Mouse (Mus musculus) left cerebral cortex, adult 11 months (tissue): ENCODE results near the gene Zfp993.
"Not testable (repeated sequence)": the region's sequence is repeated elsewhere in the genome, so short reads cannot be mapped to it uniquely, and the experiment has no call there.

Experiments used
- DNase-seq: peaks from one replicate; pipeline ENCODE4 v3.0.0; 2022; ENCODE audit warnings: low spot score

Gene Zfp993

DNA sequence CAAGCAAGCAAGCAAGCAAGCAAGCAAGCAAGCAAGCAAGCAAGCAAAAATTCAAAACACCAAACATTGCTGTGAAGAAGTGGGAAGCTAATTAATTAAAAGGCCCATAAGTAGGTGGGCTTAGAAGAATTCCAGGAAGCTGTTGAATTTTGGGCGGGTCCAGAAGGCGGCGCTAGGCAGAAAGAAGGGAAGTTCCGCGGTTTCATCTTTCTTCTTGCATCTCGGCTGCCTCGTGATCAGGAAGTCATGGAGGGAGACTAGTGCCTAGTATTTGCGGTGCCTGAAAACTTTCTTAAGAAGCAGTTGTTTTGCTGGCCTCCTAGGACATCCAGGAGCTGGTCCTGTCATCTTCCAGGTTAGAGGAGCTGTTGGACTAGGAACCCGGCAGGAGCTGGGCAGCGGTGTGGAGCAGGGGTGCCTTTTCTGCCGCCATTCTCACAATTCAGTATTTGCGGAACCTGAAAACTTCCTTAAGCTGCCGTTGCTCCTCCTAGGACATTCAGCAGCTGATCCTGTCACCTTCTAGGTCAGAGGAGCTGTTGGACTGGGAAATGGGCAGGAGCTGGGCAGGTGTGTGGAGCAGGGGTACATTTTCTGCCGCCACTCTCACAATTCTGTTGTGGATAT is at the start of gene Zfp993:
TSS of gene Zfp993 (plus strand) at position 188 of the 627 bp plus-strand sequence.
- DNase-seq: not testable (repeated sequence)

DNA sequence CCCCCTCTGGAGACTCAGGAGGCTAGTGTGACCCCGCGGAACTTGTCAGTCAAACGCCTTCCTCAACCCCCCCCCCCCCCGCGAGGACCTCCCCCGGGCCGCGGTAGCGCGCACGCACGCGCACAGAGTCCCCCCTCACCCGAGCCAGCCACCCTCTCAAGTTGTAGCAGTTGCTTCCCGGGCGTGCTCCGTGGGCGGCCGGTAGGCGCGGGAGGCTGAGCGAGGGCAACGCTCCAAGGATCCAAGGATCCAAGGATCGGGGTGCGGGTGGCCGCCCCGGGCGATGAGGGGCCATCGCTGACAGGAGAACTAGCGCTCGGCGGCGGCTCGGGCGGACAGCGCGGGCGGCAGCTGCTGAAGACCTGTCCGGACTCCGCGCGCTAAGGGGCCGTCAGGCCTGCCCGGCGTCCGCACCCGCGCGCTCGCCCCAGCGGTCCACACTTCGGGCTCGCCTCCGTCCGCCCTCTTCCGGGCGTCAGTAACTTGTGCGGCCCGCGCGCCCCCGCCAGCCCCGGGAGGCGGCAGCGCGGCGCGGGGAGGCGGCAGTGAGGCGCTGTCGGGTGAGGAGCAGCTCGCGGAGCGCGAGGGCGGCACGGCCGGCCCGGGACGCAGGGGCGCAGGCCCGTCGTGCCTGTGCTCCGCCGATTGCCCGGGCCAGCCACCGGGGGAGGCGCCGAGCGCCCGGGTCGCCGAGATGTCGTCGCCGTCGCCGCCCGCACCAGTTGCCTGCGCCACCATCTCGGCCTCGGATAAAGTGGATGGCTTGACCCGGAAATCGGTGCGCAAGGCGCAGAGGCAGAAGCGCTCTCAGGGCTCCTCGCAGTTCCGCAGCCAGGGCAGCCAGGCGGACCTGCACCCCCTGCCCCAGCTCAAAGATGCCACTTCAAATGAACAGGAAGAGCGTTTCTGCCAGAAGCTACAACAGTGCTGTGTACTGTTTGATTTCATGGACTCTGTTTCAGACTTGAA is 30.6 kb upstream of the Zfp993 start:
- not testable (repeated sequence) for DNase-seq

DNA sequence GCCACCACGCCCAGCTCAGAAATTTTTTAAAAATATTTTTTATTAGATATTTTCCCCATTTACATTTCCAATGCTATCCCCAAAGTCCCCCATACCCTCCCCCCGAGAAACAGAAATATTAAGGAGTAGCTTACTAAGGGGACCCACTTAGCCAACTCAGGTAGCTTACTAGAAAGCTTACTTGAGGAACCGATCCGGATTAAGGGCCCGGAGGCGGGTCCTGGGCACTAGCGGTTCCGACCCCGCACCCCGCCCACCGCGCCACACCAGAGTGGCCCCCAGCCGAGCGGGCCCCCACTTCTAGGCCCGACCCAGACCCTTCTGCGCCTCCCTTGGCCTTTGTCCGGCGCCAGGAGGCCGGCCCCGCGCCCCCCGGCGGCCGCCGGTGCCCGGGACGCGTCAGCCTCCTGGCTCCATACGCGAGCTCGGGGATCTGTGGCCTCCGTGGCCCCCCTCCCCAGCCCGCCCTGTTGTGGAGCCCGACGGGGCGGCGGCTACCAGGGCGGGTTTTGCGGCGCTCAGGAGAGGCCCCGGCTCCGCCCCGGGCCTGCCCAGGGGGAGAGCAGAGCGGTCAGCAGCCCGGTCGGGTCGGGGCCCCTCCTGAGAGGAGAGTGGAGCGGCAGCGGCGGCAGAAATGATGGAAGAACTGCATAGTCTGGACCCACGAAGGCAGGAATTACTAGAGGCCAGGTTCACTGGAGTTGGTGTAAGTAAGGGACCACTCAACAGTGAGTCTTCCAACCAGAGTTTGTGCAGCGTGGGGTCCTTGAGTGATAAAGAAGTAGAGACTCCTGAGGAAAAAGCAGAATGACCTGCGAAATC is 7.0 kb upstream of the Zfp993 start:
- not testable (repeated sequence) for DNase-seq

DNA sequence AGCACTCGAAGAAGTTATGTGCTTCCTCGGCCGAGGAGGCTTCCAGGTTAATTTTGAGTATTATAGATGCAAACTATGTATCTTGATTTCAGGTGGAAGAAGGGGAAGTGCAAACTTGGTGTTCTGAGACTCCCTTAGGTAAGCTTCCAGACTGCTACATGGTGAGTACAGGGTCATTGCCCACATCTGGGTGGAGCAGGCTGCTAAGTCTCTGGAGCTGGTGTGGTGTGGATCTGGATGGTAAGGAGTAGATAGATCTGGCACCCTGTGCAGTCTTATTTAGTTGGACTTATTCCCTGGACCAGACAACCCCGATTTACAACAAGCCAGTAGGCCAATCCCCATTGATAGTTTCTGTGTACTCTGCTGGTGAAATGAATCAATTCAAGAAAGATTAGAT is 33.6 kb downstream of the Zfp993 start:
- not testable (repeated sequence) for DNase-seq

DNA sequence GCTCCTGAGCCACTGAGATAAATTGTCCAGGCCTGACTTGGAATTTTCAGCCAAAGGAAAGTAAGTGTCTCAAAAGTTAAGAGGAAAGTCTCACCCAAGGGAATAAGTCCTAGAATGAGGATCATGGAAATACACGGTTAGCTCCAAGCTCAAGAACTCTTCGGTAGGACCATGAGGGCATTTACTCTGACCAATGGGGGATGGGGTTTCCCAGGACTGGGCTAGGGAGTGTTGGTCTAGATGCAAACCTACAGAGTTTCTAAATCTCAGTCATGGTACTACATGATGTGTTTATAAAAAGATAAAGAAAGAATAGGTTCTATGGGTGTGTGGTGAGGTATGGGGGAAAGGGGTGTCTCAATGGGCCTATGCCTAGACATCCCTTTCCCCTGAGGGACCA is 38.9 kb downstream of the Zfp993 start:
- not testable (repeated sequence) for DNase-seq

DNA sequence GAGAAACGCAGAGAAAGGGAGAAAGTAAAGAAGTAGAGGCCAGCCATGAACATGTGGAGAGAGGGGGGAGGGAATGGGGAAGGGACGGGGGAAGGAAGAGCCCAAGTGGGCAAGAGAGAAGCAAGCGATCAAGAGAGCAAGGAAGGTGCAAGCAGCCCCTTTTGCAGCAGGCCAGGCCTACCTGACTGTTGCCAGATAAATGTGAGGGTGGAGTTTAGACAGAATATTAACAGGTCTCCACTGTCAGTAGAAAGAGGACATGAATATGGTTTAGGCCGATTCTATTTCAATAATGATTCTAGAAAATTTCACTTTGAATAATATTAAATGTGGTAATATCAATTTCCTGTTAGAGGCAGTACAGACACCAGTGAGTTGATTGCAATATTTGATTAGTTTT is 39.4 kb downstream of the Zfp993 start:
- DNase-seq: not testable (repeated sequence)

DNA sequence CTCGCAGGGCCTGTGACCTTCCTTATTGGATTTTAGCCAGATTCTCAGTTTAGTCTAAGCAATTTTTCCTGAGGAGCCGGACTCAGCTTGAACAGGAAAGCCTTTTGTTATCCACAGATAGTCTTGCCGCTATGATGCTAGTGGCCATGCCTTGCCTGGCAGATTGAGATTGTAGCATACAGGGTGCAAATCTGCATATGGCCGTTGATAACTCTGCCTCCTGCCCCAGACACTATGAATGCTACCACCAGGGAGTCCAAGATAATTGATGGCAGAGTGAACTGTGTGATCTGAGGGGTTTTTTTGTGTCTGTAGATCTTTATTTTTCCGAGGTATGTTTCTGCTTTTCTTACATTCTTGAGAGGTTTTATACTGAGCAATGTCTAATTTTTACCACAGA is 39.9 kb downstream of the Zfp993 start:
- DNase-seq: not testable (repeated sequence)
